Mouse (Mus musculus) limb, embryonic 11.5 days (tissue): ENCODE data around the gene Cemip. TPM values are rescaled to one million over a fixed set of nuclear protein-coding genes. Genes with fewer than 3 reads are reported as not detected.

ENCODE experiments used
- ATAC-seq: fragments of 200-750 bp; cut with Nextera tagmentation; 2 replicates; pipeline ENCODE4 v1.8.0; 2017; ENCODE audit warnings: low read depth; ENCODE audit not compliant: insufficient number of reproducible peaks, low FRiP score, low TSS enrichment
- DNase-seq: peaks from one replicate; pipeline ENCODE4 v3.0.0-alpha.2; 2015; ENCODE audit warnings: low spot score
- H3K27ac ChIP-seq: fragments of 300-500 bp; sonication (generic); replicated peaks from 2 replicates; pipeline ENCODE4 v1.5.1; 2014; ENCODE audit warnings: low read depth, mild to moderate bottlenecking, low read length
- H3K27me3 ChIP-seq: fragments of 300-500 bp; sonication (generic); 2 replicates; pipeline ENCODE4 v1.6.1; 2014; ENCODE audit warnings: mild to moderate bottlenecking, low read length, mixed read lengths; ENCODE audit not compliant: control insufficient read depth, insufficient read depth
- H3K36me3 ChIP-seq: fragments of 300-500 bp; sonication (generic); 2 replicates; pipeline ENCODE4 v1.6.1; 2014; ENCODE audit warnings: mild to moderate bottlenecking, low read length, moderate library complexity, mixed read lengths; ENCODE audit not compliant: control insufficient read depth, insufficient read depth
- H3K4me1 ChIP-seq: fragments of 300-500 bp; sonication (generic); 2 replicates; pipeline ENCODE4 v1.6.1; 2014; ENCODE audit warnings: low read length, mixed read lengths; ENCODE audit not compliant: control insufficient read depth, insufficient read depth
- H3K4me2 ChIP-seq: fragments of 300-500 bp; sonication (generic); 2 replicates; pipeline ENCODE4 v1.6.1; 2014; ENCODE audit warnings: low read depth, mild to moderate bottlenecking, moderate library complexity; ENCODE audit not compliant: severe bottlenecking
- H3K4me3 ChIP-seq: fragments of 300-500 bp; sonication (generic); 2 replicates; pipeline ENCODE4 v1.5.1; 2014; ENCODE audit warnings: low read depth, low read length
- H3K9ac ChIP-seq: fragments of 300-500 bp; sonication (generic); 2 replicates; pipeline ENCODE4 v1.6.1; 2014; ENCODE audit warnings: mild to moderate bottlenecking, low read length
- H3K9me3 ChIP-seq: fragments of 300-500 bp; sonication (generic); 2 replicates; pipeline ENCODE4 v1.6.1; 2016; ENCODE audit warnings: low read length; ENCODE audit not compliant: control insufficient read depth
- WGBS: fragments of 180-500 bp; shearing (Covaris S2); extraction: QIAGEN DNeasy Blood & Tissue Kit; methylation state at CpG from one replicate; pipeline ENCODE4 v1.1.7; 2014; 5-methylcytosine and 5-hydroxymethylcytosine counted together
- polyA plus RNA-seq: library from polyadenylated mRNA; unstranded; fragments of >200 nt; fragmentation: Nextera tagmentation; extraction: Ambion mirVana; gene quantifications from 2 replicates; pipeline ENCODE4 v1.2.1, GENCODE M21; 2014

Cemip gene
- polyA plus RNA-seq, 1 experiment from 2014 or later: not detected

GRCm38 (mm10) chr7:83885835-83886234, 200.5 kb downstream of the Cemip start:
- no peaks in the 10 kb centered on the region for H3K9me3 ChIP-seq
- no peaks in the 10 kb centered on the region for H3K27me3 ChIP-seq
- WGBS: 89% methylated on average over 4 of the region's 4 CpGs
- peaks cover 19% of the 10 kb centered on the region for H3K4me1 ChIP-seq
- H3K36me3 ChIP-seq: peaks cover 2% of the 10 kb centered on the region; the same call in 1 of the 2 replicates
- DNase-seq: no peak
- no peak overlapping the region for H3K4me3 ChIP-seq
- H3K9ac ChIP-seq: no peak overlapping the region
- no peak overlapping the region for H3K4me2 ChIP-seq
- ATAC-seq: no peak
- H3K27ac ChIP-seq: no peak overlapping the region

- peak overlapping the region; percentile 97 for H3K27ac ChIP-seq
- H3K4me3 ChIP-seq: peak overlapping the region; percentile 58
- peaks cover 19% of the 10 kb centered on the region for H3K4me1 ChIP-seq
- WGBS: 49% methylated on average over 6 of the region's 6 CpGs
- peaks cover 2% of the 10 kb centered on the region; the same call in 1 of the 2 replicates for H3K36me3 ChIP-seq
- no peaks in the 10 kb centered on the region for H3K9me3 ChIP-seq
- DNase-seq: peak; percentile 29
- no peaks in the 10 kb centered on the region for H3K27me3 ChIP-seq
- H3K4me2 ChIP-seq: peak overlapping the region; percentile 69
- no peak; the same call in 1 of the 2 replicates for ATAC-seq
- H3K9ac ChIP-seq: peak overlapping the region; percentile 90
Measured at GRCm38 (mm10) chr7:83884921-83885532, 201.3 kb downstream of the Cemip start.

GRCm38 (mm10) chr7:83884021-83884658, 202.2 kb downstream of the Cemip start, which contains the start of the genes Tlnrd1 and Mesd:
Gene Tlnrd1 (minus strand): TSS chr7:83884305.
Gene Mesd (plus strand): TSS chr7:83884466.
- peaks cover 25% of the 10 kb centered on the region for H3K4me1 ChIP-seq
- peak within 1 kb of the TSS; percentile 69 for H3K4me2 ChIP-seq
- WGBS: under 1% methylated on average over 67 of the region's 69 CpGs

GRCm38 (mm10) chr7:83883276-83884020, 202.9 kb downstream of the Cemip start:
- Histone ChIP-seq H3K27ac (peak overlapping the region; percentile 97), H3K4me1 (peaks cover 31% of the 10 kb centered on the region), H3K4me3 (peak overlapping the region; percentile 58), H3K4me2 (peak overlapping the region; percentile 69), H3K36me3 (peaks cover 2% of the 10 kb centered on the region; the same call in 1 of the 2 replicates), H3K9ac (peak overlapping the region; percentile 90), H3K9me3 (no peaks in the 10 kb centered on the region), H3K27me3 (no peaks in the 10 kb centered on the region)
- WGBS: under 1% methylated on average over 74 of the region's 91 CpGs
- DNase-seq (peak; percentile 75), ATAC-seq (peak; percentile 70)

More at GRCm38 (mm10) chr7:83884021-83884658, 202.2 kb downstream of the Cemip start, which contains the start of the genes Tlnrd1 and Mesd:
- Histone ChIP-seq H3K9ac (peak within 1 kb of the TSS; percentile 90), H3K27me3 (no peaks in the 10 kb centered on the region), H3K36me3 (peaks cover 2% of the 10 kb centered on the region; the same call in 1 of the 2 replicates), H3K9me3 (no peaks in the 10 kb centered on the region), H3K4me3 (peak within 1 kb of the TSS; percentile 58), H3K27ac (peak within 1 kb of the TSS; percentile 97)
- DNase-seq (peak; percentile 92), ATAC-seq (peak; percentile 81)

Other genes with a start within 250 kb of the Cemip start
- 22.2 and 27.2 TPM in 2 replicates for gene Tlnrd1, start 202.2 kb downstream of the Cemip start, polyA plus RNA-seq
- gene Mesd, start 202.0 kb downstream of the Cemip start, polyA plus RNA-seq: 87.0 and 89.7 TPM in 2 replicates
- gene Abhd17c, start 65.4 kb upstream of the Cemip start, polyA plus RNA-seq: 51.8 and 57.1 TPM in 2 replicates